Mouse (Mus musculus) layer of hippocampus, adult 18-20 months (tissue): Measurements from ENCODE around the gene Lamb1. TPM values are rescaled to one million over a fixed set of nuclear protein-coding genes. Genes with fewer than 3 reads are reported as not detected.

ENCODE experiments used
- DNase-seq, 2 experiments: peaks; one replicate each; pipeline ENCODE4 v3.0.0; 2022; ENCODE audit warnings: low spot score in 2 of 2
- total RNA-seq, 2 experiments: library from RNA; stranded (reverse); gene quantifications; 2 replicates each; pipeline ENCODE4 v1.2.3; 2021

Lamb1 gene
- total RNA-seq, 2 experiments from 2014 or later, result 34.9 to 38.1 TPM

GRCm38 (mm10) chr12:31377241-31377640 lies 112.2 kb downstream of the Lamb1 start:
- no peak for DNase-seq

Other genes starting within 250 kb of the Lamb1 start
- not detected for gene Fam110c, start 191.4 kb upstream of the Lamb1 start, total RNA-seq
- not detected for gene Gm6993, start 24.5 kb upstream of the Lamb1 start, total RNA-seq
- 100 to 1,000 TPM; 101 to 105 TPM for gene Dld, start 86.2 kb downstream of the Lamb1 start, total RNA-seq
- under 1 TPM; 0.20 to 0.30 TPM for gene Slc26a3, start 125.6 kb downstream of the Lamb1 start, total RNA-seq
- 10 to 100 TPM; 25.3 to 26.8 TPM for gene Cbll1, start 234.4 kb downstream of the Lamb1 start, total RNA-seq